Mouse (Mus musculus): ENCODE data around the gene Dclre1b.

DNA sequence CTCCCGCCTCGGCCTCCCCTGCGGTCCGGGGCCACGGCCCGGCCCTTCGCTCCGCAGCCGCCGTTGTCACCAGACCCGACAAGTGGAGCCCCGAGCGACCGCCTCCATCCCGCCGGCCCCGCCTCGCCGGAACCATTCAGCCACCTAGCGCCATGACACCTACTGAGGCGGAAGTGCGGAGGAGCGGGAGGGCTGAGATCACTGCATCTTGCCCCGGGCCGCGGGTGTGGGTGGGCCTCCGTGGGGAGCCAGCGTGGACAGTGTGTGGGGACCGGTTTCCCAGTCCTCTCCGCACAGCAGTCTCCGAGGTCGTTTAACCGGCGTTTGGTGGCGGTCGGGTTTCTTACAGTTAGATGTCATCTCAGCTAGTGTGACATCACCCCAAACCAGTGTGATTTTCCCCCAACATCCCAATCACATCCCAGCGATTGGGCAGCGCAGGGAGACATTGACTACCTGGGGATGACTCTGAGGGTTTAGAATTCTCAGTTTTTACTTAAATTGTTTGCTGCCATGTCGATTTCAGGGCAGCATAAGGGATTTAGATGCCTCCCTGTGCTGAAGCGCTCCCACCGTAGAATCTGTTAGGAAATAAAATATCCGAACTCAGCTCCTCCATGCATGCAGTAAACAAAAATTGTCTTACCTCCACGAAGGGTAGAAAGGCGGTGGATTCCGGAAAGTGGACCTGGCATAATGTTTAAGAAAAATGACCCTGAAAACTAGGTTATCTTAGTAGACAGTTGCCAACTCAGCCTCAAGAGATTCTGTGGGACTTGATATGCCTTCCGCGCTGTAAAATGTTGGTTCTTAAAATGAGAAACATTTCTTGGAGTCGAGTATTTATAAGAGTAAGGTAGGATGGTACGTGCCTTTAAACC, 17.8 kb downstream of the Dclre1b start, which contains the start of gene Hipk1:
- TF ChIP-seq CTCF (IDR thresholded peaks at IDR 0.05; ENCODE audit: low read depth) (peak; percentile 47), EP300 (optimal IDR thresholded peaks at IDR 0.05) (peak; percentile 71)

Data from stomach, postnatal 0 days (tissue).